Mouse (Mus musculus): Measurements from ENCODE around the gene Ppie.

DNA sequence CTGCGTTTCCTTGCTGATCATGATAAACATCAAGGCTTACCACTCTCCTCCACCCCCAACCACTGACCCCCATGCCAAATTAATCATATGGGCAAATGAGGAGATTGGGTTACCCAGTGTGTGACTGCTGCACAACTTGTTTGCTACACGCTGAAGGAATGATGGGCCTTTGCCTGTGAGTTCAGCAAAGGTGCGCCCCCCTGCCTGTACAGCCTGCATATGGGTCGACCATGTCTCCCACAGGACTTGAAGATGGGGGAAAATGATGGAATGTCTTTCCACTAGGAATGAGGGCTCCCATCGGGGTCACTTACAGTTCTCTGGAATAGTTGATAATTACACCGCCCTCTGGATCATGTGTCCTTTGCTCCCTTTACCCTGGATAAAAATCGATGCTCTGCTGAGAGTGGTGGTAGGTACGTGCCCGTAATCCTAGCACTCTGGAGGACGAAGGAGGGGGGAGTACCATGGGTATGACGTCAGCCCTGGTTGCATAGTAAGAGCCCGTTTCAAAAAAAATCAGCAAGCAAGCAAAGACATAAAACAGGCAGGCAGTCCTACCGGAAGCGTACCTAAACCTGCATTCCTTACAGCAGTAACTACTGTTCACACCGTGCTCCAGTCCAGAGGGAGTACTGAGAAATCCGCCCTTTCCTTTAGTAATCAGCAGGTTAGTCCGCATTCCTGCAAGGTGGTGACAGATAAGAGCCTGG is 46.5 kb downstream of the Ppie start:
- no peak for TF ChIP-seq CTCF (IDR thresholded peaks at IDR 0.05; ENCODE audit: extremely low read depth, insufficient read length, insufficient replicate concordance, low read depth, low read length)
- TF ChIP-seq POLR2A (IDR thresholded peaks at IDR 0.05; ENCODE audit: low read depth, low read length) = no peak

All from small intestine, adult 2 months (tissue).